Mouse (Mus musculus): ENCODE results near the gene Ceacam16.

Gene Ceacam16

DNA sequence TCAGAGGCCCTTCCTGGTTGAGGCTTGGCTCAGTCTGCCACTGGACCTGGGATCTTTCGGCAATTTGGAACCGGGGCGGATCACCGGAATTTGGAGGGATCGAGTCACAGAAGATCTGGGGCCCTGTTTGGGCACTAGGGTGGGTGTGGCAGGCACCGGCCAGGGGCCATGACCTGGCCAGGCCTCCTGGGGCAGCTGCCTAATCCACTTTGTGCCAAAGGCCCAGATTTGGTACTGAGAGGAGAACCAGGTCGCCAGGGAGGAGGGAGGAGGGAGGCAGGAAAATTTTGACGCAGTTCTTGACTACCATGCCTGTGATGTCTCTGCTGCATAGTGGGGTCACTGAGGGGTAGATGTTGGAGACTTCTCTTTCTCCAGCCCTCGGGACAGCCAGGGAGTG lies at the start of gene Ceacam16:
Gene Ceacam16 (minus strand): TSS at position 101 of the 400 bp plus-strand sequence.
- no peak for DNase-seq (ENCODE audit: low spot score)

- peak; percentile 65 for DNase-seq (ENCODE audit: low spot score)
Observed at GRCm38 (mm10) chr7:19910421-19911291, 49.6 kb upstream of the Ceacam16 start.

DNA sequence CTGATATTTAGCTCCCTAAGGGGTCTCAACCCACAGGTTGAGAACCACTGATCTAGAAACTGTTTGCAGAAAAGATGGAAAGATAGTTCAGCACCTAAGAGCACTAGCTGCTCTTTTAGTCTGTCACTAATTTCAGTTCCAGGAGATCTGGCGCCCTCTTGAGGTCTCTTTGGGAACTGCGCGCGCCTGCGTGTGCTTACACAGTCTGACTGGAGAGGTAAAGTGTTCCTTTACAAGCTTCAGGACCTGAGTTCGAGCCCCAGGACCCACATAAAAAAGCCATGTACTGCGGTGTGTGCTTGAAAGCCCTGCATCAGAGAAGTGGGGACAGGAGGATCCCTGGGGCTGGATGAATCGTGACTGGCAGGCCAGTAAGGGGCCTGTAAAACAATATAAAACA lies 28.8 kb upstream of the Ceacam16 start:
- DNase-seq (ENCODE audit: low spot score) = no peak

DNA sequence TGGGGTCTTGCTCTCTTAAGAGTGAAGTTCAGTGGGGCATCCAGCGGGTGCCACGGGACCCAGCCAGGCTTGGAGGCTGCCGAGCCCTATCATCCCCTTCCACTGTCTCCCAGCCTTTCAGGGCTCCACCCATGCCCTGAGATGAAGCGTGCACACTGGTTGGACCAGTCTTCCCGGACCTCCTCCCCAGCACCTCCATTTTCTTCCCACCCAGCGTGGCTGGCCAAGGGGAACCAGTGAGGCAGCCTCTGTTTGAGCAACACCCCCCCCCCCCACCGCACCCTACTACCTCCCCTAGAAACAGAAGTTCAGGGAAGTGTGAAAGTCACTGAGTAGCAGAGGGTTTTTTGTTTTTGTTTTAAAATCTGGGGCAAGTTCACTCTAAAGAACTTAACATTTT lies 26.8 kb upstream of the Ceacam16 start, which contains the start of gene Ceacam19:
Gene Ceacam19 (minus strand): TSS at position 117 of the 400 bp plus-strand sequence.
- DNase-seq (ENCODE audit: low spot score) = no peak

- DNase-seq (ENCODE audit: low spot score) = no peak
Observed at GRCm38 (mm10) chr7:19880754-19881153, 19.7 kb upstream of the Ceacam16 start.

DNA sequence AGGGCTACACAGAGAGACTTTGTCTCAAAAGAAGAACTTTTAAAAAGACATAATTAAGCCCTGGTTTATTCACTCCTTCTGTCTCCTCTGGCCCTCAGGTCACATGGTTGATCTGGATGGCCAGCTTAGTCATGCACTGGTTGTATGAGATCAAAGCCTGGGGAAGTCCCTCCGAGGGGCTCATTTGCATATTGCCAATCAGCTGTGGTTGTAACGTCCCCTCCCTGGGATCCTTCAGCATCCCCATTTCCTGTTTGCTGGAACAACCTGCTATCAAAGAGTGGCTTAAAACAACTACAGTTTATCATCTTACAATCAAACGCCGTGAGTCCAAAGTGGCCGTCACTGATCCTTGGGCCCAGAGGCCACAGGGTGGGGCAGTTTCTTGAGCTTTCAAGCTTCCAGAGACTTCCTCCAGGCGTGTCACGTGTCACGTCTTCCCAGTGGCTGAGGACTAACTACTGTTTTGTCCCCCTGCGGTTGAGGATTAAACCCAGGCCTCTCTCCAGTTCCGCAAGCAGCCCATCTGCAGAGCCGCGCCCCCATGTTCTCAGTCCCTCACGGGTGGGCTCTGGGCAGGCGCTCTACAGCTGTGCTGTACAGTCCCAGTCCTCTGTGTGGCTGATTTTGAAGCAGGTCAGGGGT lies 15.8 kb upstream of the Ceacam16 start:
- DNase-seq (ENCODE audit: low spot score) = no peak

DNA sequence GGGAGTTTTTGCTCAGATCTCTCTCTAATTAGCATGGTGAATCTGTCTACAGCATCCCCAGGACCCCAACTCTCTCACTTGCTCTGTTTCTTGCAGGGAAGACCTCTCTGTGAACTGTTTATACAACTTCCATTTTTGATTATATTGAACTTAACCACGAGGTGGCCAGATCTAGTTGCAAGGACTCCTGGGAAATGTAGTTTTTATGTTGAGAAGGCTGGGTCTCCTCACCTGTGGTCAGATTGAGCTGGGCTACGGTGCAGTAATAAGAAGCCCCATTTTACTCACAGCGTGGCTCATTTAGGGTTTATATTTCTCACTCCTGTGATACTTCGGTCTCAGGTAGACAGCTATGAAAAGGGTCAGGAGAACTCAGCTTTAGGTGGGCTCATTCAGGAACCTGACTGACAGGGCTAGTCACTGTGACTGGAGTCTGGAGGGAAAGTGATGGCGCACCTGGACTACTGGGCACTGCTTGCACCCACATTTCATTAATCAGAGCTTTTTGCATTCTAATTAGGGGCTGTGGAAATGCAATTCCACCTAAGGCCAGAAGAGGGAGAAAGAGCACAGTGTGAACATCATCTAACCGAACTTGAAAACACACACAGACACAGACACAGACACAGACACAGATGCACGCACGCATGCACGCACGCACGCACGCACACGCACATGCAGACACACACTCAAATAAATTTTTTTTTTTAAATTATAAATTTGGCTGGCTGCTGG lies 15.0 kb upstream of the Ceacam16 start:
- no peak for DNase-seq (ENCODE audit: low spot score)

DNA sequence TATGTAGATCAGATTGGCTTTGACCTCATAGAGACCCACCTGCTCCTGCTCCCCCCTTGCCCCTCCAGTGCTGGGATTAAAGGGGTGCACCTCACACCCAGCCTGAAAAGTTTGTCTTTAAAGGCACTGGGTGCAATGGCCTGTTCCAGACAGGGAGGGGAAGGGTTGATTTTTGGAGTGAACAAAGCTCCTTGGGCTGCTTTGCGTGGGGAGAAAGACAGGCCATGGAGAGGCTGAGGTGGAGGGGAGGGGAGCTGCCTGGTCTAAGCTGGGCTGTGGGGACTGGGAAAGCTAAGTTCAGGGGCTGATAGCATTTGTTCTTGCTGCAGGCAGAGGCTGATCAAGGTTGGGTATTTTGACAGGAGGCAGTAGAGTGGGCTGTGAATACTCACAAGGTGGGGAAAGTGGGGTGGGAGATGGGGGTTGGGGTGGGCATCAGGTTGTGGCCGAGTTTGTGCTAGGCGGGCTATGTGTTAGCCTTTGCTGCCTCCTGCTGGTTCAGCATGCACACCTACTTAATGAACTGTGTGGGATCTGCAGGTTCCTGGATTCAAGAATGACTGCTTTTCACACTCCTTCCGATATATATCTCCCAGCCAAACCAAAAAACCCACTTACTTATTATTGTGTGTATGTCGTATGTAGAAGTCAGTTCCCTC lies 11.0 kb upstream of the Ceacam16 start:
- DNase-seq (ENCODE audit: low spot score) = no peak

GRCm38 (mm10) chr7:19871137-19871621 lies 10.1 kb upstream of the Ceacam16 start:
- no peak for DNase-seq (ENCODE audit: low spot score)

DNA sequence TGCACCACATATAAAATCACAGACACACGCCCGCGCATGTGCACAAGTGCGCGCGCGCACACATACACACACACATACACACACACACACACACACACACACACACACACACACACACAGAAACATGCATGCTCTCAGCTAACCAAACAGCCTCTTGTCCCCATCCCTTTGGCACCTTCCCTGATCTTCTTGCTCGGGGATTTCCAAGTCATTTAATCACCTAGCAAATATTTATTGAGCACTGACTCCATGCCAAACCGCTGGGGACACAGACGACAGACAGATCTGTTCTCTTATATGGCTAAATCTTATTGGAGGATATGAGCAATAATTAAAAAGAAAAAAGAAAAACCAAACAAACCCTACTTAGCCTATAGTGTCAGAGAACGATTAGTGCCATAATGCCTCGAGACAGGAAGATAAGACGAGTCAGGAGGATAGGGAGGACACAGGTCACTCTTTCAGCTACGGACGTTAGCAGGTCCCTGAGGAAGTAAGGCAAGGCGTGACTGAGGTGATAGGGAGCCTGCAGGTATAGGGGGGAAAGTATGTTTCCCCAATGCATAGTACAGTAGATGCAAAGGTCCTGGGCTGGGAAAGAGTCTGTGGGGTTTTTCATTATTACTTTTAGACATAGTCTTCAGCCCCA lies 6.8 kb upstream of the Ceacam16 start:
- no peak for DNase-seq (ENCODE audit: low spot score)

DNA sequence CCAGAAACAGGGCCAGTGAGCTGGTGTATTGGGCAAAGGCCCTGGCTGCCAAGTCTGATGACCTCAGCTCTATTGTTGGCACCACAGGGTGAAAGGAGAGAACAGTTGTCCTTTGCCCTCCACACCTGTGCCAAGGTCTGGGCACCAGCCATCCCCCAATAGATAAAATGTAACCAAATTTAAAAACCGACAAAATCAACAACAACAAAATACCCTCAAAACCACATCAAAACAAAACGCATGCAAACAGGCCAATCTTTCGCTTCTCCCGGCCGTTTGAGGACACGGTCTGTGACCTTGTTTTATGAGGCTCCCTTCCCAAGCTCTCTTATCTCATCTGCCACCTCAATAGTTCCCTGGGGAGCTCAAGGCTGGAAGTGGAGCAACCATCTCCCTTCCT lies 5.4 kb upstream of the Ceacam16 start:
- DNase-seq (ENCODE audit: low spot score) = no peak

GRCm38 (mm10) chr7:19865246-19866036 lies 4.3 kb upstream of the Ceacam16 start:
- DNase-seq (ENCODE audit: low spot score) = no peak

GRCm38 (mm10) chr7:19864241-19864640 lies 3.1 kb upstream of the Ceacam16 start:
- DNase-seq (ENCODE audit: low spot score) = no peak

DNA sequence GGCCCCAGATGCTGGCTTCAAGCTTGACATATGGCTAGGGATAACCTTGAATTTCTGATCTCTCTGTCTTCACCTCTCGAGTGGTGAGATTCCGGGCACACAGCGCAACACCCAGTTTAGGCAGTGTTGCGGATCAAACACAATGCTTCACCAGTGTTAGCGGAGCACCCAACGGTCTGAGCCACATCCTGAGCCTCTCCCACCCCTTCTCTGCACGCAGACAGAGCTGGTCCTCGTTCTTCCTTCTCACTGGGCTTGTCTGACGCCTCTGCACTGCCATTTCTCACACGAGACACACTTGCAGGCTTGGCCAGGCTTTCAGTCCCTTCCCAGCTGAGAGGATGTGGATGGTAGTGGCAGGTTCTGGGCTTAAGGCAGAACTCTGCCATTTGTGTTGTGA lies 1.4 kb downstream of the Ceacam16 start:
- DNase-seq (ENCODE audit: low spot score) = no peak

DNA sequence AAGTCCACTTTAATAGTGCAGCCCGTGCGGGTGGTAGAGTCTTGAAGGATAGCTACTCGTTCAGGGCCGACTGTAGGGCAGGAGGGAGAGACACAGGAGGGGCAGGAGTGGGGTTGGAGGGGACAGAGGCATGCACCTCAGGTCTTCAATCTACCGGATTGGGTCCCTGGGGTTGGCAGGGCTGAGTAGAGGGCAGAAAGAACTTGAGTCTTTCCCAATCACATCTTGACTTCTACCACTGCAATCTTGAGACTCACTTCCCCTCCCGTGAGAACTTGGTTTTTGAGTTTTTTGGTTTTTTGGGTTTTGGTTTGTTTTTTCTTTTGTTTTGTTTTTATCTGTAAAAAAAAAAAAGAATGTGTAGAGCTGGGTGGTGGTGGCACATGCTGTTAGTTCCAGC lies 4.8 kb downstream of the Ceacam16 start:
- DNase-seq (ENCODE audit: low spot score) = no peak

DNA sequence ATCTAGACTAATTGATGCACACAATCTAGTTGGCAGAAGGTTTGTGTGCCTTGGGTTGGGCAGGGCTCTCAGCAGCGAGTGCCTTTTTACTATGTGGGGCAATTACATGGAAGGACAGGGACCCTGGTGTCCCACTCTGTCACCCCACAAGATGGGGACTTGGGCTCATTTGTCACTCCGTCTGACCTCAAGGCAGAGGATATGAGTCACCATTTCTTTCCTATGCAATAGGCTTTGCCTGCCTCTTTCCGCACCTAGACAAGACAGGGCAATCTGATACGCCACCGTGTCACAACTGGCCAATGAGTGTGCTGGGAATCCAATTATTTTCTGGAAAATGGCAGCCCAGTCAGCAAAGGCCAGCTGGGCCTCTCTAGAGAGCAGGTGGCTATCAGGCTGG lies 5.4 kb downstream of the Ceacam16 start:
- DNase-seq (ENCODE audit: low spot score) = no peak

GRCm38 (mm10) chr7:19853526-19853925 lies 7.6 kb downstream of the Ceacam16 start:
- DNase-seq (ENCODE audit: low spot score) = no peak

- no peak for DNase-seq (ENCODE audit: low spot score)
Observed at GRCm38 (mm10) chr7:19851858-19852570, 9.1 kb downstream of the Ceacam16 start, which contains the start of gene Gm19345. Gm19345 (plus strand) TSS chr7:19852003.

DNA sequence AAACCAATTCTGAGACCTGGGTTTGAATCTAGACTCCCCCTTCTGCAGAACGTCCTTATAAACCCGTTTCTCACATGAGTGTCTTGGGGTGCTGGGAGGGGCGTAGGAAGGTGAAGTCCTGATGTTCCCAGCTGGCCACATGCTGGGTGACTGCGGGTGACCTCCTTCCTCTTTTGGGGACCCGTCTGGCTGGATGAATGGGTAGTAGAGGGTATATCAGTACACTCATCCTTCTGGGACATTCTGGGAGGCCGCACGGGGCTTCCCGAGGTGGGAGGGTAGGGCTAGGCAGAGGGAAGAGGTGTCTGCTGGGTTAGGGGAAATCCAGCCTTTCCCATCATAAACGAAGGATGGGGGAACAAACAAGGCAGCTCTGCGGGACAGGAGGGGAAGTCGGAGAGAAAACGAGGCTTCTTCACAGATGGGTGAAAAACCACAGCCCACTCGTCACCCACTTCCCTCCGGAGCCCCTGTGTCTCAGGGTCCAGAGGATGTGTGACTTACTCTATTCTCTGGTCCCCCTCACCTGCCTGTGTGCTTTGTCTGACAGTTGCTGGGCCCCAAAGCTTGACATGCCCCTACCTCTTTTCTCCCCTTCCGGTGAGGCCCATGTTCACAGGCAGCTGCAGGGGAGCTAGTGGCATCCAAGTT lies 16.5 kb downstream of the Ceacam16 start:
- DNase-seq (ENCODE audit: low spot score) = no peak
